Mouse (Mus musculus) heart, embryonic 12.5 days (tissue): ENCODE measurements at regions not wholly inside any gene's neighbourhood (a gene's known extent, or its start where the extent isn't known, plus 50 kb on each side); places are given as distances from the start of the nearest gene placed in this dataset.
A peak's percentile ranks its signal among the peaks of the same experiment; 100 is the strongest.

Experiments
- ATAC-seq: fragments of 200-750 bp; cut with Nextera tagmentation; 2 replicates; pipeline ENCODE4 v1.8.0; 2017; ENCODE audit warnings: moderate TSS enrichment, moderate library complexity; ENCODE audit not compliant: insufficient number of reproducible peaks, low FRiP score
- H3K27ac ChIP-seq: fragments of 300-500 bp; sonication (generic); 2 replicates; pipeline ENCODE4 v1.5.1; 2016; ENCODE audit warnings: mild to moderate bottlenecking, moderate library complexity; ENCODE audit not compliant: poor library complexity, severe bottlenecking
- H3K27me3 ChIP-seq: fragments of 300-500 bp; sonication (generic); replicated peaks from 2 replicates; pipeline ENCODE4 v1.6.1; 2016; ENCODE audit warnings: mild to moderate bottlenecking, moderate library complexity
- H3K36me3 ChIP-seq: fragments of 300-500 bp; sonication (generic); 2 replicates; pipeline ENCODE4 v1.6.1; 2016; ENCODE audit warnings: mild to moderate bottlenecking, moderate library complexity
- H3K4me1 ChIP-seq: fragments of 300-500 bp; sonication (generic); replicated peaks from 2 replicates; pipeline ENCODE4 v1.6.1; 2016; ENCODE audit warnings: mild to moderate bottlenecking
- H3K4me2 ChIP-seq: fragments of 300-500 bp; sonication (generic); 2 replicates; pipeline ENCODE4 v1.6.1; 2016; ENCODE audit warnings: mild to moderate bottlenecking, moderate library complexity
- H3K4me3 ChIP-seq: fragments of 300-500 bp; sonication (generic); 2 replicates; pipeline ENCODE4 v1.5.1; 2016; ENCODE audit warnings: mild to moderate bottlenecking
- H3K9ac ChIP-seq: fragments of 300-500 bp; sonication (generic); 2 replicates; pipeline ENCODE4 v1.6.1; 2016; ENCODE audit warnings: mild to moderate bottlenecking, moderate library complexity
- H3K9me3 ChIP-seq: fragments of 300-500 bp; sonication (generic); replicated peaks from 2 replicates; pipeline ENCODE4 v1.6.1; 2016; ENCODE audit warnings: mild to moderate bottlenecking, moderate library complexity
- WGBS: fragments of 180-500 bp; shearing (Covaris S2); methylation state at CpG from one replicate; pipeline ENCODE4 v1.1.7; 2016; 5-methylcytosine and 5-hydroxymethylcytosine counted together

DNA sequence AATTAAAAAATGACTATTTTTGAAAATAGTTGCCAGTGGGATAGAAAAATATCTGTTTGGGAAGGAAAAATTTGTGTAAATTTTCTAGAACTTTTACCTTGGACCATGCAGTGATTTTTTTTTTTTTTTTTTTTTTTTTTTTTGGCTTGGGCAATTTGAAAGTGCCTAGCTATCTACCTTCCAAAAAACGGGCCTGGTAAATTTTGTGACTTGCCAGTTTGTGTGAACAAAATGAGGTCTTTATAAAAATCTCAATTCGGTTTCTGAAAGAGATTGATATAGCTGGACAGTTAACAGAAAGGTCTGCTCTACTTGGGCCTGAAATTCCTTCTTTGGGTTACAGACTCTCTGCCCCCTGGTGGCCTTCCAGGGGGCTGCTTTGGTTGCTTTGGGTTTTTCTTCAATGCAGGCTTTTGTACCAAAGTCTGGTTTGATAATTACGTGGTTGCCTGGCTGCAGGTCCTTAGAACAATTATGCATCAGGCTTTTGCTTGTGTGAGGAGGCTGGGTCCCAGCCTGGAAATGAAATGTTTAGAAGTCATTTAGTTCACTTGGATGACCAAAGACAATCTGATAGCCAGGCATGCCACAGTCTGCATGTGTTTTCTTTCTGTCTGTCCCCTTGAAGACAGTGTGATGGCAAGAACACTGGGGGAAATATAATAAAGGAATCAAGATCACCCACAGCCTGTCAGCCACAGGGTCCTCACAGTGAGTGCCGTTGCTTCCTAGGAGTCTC, 75.6 kb upstream of the Jazf1 start:
- Histone ChIP-seq H3K4me1 (peaks cover 5% of the 10 kb centered on the region; the same call in 1 of the 2 replicates), H3K9ac (no peak overlapping the region), H3K4me2 (no peak overlapping the region), H3K27me3 (no peaks in the 10 kb centered on the region), H3K27ac (no peak overlapping the region), H3K9me3 (no peaks in the 10 kb centered on the region), H3K4me3 (no peak overlapping the region), H3K36me3 (no peaks in the 10 kb centered on the region)
- ATAC-seq = no peak
- 14% methylated on average over 4 of the region's 4 CpGs for WGBS

DNA sequence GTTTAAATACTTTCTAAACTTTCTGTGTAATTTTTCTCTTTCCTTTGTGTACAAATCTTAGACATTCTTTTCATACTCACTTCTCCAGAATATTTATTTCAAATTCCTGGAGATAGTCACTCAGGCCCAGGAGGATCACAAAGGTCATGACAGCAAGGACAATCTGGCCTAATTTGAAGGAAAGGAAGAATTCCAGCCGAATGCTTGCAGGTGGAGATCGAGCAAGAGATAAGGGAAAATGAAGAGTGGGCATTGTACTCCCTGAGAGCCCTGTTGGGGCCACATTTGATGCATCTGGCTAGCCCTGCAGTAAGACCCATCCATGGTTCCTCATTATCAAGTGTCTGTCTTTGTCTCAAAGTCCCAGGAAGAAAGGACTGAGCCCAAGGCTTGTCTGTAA, 66.0 kb upstream of the Jazf1 start:
- no peaks in the 10 kb centered on the region for H3K27me3 ChIP-seq
- 53% methylated on average over 2 of the region's 2 CpGs for whole genome bisulfite sequencing
- no peak overlapping the region for H3K4me2 ChIP-seq
- ATAC-seq = no peak
- H3K9me3 ChIP-seq = no peaks in the 10 kb centered on the region
- 0 out of 2 replicates have a peak, but pooled peaks cover 3% of the 10 kb centered on the region for H3K4me1 ChIP-seq
- no peak overlapping the region for H3K27ac ChIP-seq
- H3K36me3 ChIP-seq = no peaks in the 10 kb centered on the region
- H3K4me3 ChIP-seq = no peak overlapping the region
- no peak overlapping the region for H3K9ac ChIP-seq

DNA sequence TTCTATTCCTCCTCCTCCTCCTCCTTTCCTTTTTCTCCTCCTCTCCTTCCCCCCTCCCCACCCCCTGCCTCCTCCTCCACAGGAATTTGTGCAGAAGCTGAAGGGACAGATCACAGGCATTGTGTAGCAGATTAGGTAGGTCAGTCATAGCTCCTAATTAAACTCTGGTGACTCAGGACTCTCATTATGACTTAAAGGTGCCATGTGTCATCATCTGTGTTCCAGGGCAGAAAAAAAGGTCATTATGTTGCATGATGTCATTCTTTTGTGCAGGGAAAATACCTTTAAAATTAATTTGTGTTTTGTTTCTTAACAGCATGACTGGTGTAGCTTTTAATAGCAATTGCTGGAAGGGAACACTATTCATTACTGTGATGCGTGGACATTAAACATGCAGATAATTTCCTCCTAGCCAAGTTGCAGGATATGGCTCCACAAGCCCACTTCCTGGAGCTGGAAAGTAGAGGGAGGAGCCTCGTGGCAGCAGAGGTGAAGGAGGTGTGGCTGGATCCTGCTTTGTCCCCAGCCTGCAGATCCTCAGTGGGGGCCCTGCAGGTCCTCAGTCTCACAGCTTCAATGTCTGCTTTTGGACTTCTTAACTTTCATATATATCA, 62.4 kb upstream of the Jazf1 start:
- no peak for ATAC-seq
- Histone ChIP-seq H3K36me3 (no peaks in the 10 kb centered on the region), H3K9ac (no peak overlapping the region), H3K27me3 (no peaks in the 10 kb centered on the region), H3K4me1 (0 out of 2 replicates have a peak, but pooled peaks cover 3% of the 10 kb centered on the region), H3K4me3 (no peak overlapping the region), H3K9me3 (no peaks in the 10 kb centered on the region), H3K4me2 (no peak overlapping the region), H3K27ac (no peak overlapping the region)
- WGBS = 21% methylated on average over 2 of the region's 2 CpGs

DNA sequence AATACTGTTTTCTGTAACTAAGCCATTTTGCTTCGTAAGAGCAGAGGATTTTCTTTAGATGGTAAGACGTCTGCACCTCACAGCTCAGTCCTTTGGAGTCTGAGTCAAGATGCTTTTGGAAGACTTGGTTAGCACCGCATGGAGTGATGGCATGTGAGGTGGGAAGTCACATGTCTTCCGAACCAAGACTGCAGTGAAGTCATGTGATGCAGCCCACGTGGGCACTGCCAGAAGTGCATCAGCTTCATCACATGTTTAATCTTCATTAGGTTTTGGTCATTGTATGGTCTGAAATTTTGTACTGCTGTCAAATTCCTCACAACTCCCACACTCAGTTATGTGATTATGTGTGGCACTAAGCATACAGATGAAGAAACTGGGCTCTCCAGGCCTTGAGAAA, 58.3 kb upstream of the Jazf1 start:
- Histone ChIP-seq H3K9ac (no peak overlapping the region), H3K4me2 (no peak overlapping the region), H3K4me3 (no peak overlapping the region), H3K36me3 (no peaks in the 10 kb centered on the region), H3K27ac (no peak overlapping the region), H3K9me3 (0 out of 2 replicates have a peak, but pooled peaks cover 4% of the 10 kb centered on the region), H3K27me3 (no peaks in the 10 kb centered on the region), H3K4me1 (0 out of 2 replicates have a peak, but pooled peaks cover 8% of the 10 kb centered on the region)
- 74% methylated on average over 5 of the region's 5 CpGs for WGBS
- no peak for ATAC-seq

DNA sequence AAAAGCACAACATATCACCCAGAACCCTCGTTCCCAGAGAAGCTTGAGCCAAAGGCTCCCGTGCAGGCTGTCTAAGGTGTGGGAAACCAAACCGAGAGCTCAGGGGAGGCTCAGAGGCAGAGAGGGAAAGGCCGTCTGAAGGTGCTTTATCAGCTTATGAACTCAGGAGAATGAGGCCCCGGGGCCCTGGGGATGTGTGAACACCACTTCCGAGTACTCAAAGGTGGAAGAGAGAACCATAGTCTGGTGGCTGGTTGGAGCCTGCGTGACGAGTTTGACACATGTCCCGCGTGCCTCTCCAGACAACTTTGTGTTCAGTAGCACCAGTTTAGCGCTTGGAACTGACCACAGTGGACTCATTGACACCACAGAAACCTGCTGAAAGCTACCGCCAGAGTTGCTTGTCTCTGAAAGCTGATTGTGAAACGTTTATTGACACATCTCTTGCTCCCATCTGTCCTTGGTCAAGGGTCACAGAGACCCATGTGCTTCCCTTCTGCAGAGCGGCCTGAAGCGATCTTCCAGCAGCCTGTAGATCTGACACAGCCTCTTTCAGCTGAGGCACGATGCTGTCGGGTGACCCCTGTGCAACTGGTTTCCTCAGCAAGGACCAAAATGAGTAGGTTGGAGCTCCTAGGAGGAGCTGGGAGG, 56.5 kb upstream of the Jazf1 start:
- Histone ChIP-seq H3K36me3 (no peaks in the 10 kb centered on the region), H3K27me3 (no peaks in the 10 kb centered on the region), H3K9ac (no peak overlapping the region), H3K4me1 (0 out of 2 replicates have a peak, but pooled peaks cover 5% of the 10 kb centered on the region), H3K4me3 (no peak overlapping the region), H3K27ac (no peak overlapping the region), H3K9me3 (0 out of 2 replicates have a peak, but pooled peaks cover 4% of the 10 kb centered on the region), H3K4me2 (0 out of 2 replicates have a peak overlapping the region, but pooled peaks have one; percentile 14)
- no peak for ATAC-seq
- 53% methylated on average over 17 of the region's 17 CpGs for WGBS

DNA sequence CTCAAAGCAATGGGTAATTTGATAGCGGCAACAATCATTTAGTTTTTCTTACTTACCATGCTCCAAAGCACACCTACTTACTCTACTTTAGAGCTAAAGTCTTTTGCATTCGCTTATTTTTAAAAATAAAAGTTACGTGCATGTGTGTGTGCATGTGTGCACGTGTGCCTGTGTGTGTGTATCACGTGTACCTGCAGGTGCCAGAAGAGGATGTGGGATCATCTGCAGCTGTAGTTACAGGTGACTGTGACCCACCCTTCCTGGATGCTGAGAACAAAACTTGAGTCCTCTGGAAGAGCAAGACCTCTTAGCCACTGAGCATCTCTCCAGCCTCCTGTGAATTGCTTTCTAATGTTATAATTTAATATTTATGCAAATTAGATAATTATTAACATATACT, 52.0 kb upstream of the Jazf1 start:
- no peak overlapping the region for H3K4me3 ChIP-seq
- 82% methylated on average over 5 of the region's 5 CpGs for WGBS
- ATAC-seq = no peak

More for the DNA sequence above, 52.0 kb upstream of the Jazf1 start:
- Histone ChIP-seq H3K9me3 (0 out of 2 replicates have a peak, but pooled peaks cover 4% of the 10 kb centered on the region), H3K36me3 (no peaks in the 10 kb centered on the region), H3K27ac (no peak overlapping the region), H3K4me1 (0 out of 2 replicates have a peak, but pooled peaks cover 8% of the 10 kb centered on the region), H3K9ac (no peak overlapping the region), H3K27me3 (no peaks in the 10 kb centered on the region), H3K4me2 (no peak overlapping the region)
